Mouse (Mus musculus): ENCODE measurements at regions not wholly inside any gene's neighbourhood (a gene's known extent, or its start where the extent isn't known, plus 50 kb on each side); places are given as distances from the start of the nearest gene placed in this dataset.

- Histone ChIP-seq H3K36me3 (ENCODE audit: control insufficient read depth, insufficient read depth, low read length, poor library complexity, severe bottlenecking) (0 out of 2 replicates have a peak, but pooled peaks cover 2% of the 10 kb centered on the region), H3K27me3 (ENCODE audit: control insufficient read depth, insufficient read depth, low read length, poor library complexity, severe bottlenecking) (no peaks in the 10 kb centered on the region)
- no peak for DNase-seq (ENCODE audit: low read depth, low spot score)
Observed at GRCm38 (mm10) chr11:113049593-113049992, 267.6 kb downstream of the Sox9 start.

DNA sequence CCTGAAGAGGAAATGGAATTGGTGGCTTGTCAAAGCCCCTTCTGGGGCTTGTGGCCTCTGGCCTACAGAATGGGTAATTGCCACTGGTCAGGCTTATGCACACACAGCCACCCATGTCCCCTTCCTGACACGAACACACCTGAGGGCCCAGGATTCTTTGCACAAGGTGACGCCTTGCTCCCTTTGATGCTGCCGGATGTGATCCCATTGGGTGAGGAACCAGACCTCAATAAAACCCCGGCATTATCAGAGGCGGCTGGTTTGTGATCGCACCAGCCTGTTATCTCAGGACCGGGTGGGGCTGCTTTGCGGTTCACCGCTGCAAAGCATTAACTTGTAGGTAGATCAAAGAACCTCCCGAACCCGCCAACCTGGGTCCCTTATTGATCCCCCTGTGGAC, 270.5 kb downstream of the Sox9 start:
- Histone ChIP-seq H3K36me3 (ENCODE audit: control insufficient read depth, insufficient read depth, low read length, poor library complexity, severe bottlenecking) (peaks cover 2% of the 10 kb centered on the region; the same call in 1 of the 2 replicates), H3K27me3 (ENCODE audit: control insufficient read depth, insufficient read depth, low read length, poor library complexity, severe bottlenecking) (no peaks in the 10 kb centered on the region)
- no peak for DNase-seq (ENCODE audit: low read depth, low spot score)

- no peak for DNase-seq (ENCODE audit: low read depth, low spot score)
- H3K27me3 ChIP-seq (ENCODE audit: control insufficient read depth, insufficient read depth, low read length, poor library complexity, severe bottlenecking), result no peaks in the 10 kb centered on the region
- H3K36me3 ChIP-seq (ENCODE audit: control insufficient read depth, insufficient read depth, low read length, poor library complexity, severe bottlenecking), result peaks cover 2% of the 10 kb centered on the region; the same call in 1 of the 2 replicates
Observed at GRCm38 (mm10) chr11:113056042-113056632, 274.1 kb downstream of the Sox9 start.

DNA sequence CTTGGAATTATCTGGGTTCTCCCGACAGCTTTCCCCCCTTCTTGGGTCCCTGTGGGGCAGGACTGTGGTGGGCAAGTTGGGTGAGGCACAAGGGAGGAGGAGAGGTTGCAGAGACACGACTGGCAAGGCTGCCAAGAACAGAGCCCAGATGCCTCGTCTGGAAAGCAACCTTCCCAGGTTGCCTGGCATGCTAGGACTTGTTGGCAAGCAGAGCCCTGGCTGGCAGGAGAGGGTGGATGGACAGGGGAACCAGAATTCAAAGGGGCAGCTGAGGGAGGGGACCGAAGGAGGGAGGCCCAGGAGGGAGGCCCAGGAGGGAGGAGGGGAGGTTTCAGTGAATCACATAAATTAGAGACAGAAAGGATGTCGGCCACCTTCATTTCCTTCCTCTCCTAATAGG, 274.8 kb downstream of the Sox9 start:
- no peak for DNase-seq (ENCODE audit: low read depth, low spot score)
- Histone ChIP-seq H3K27me3 (ENCODE audit: control insufficient read depth, insufficient read depth, low read length, poor library complexity, severe bottlenecking) (no peaks in the 10 kb centered on the region), H3K36me3 (ENCODE audit: control insufficient read depth, insufficient read depth, low read length, poor library complexity, severe bottlenecking) (peaks cover 2% of the 10 kb centered on the region; the same call in 1 of the 2 replicates)

GRCm38 (mm10) chr11:113070365-113070764, 288.3 kb downstream of the Sox9 start:
- Histone ChIP-seq H3K36me3 (ENCODE audit: control insufficient read depth, insufficient read depth, low read length, poor library complexity, severe bottlenecking) (no peaks in the 10 kb centered on the region; the same call in 1 of the 2 replicates), H3K27me3 (ENCODE audit: control insufficient read depth, insufficient read depth, low read length, poor library complexity, severe bottlenecking) (no peaks in the 10 kb centered on the region)
- no peak for DNase-seq (ENCODE audit: low read depth, low spot score)

DNA sequence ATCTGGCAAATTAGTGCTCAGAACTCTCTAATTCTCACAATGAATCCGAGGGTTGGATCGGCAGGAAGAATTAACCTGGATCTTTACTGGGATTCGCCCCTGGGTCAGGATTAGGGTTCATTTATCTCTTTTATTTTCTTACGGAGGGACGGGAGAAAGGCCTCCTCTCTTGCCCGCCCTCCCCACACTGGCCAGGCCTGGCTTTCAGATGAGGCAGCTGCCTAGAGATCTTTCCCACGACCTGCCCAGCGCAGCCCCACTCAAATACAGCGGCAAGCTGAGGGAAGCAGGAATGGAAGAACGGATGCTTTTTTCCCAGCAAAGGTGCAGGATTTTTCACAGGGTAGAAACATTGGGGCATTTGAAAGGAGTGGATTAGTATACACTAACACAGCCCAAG, 289.9 kb downstream of the Sox9 start:
- H3K27me3 ChIP-seq (ENCODE audit: control insufficient read depth, insufficient read depth, low read length, poor library complexity, severe bottlenecking), result no peaks in the 10 kb centered on the region
- DNase-seq (ENCODE audit: low read depth, low spot score), result no peak
- no peaks in the 10 kb centered on the region; the same call in 1 of the 2 replicates for H3K36me3 ChIP-seq (ENCODE audit: control insufficient read depth, insufficient read depth, low read length, poor library complexity, severe bottlenecking)

- no peaks in the 10 kb centered on the region; the same call in 1 of the 2 replicates for H3K36me3 ChIP-seq (ENCODE audit: control insufficient read depth, insufficient read depth, low read length, poor library complexity, severe bottlenecking)
- no peak for DNase-seq (ENCODE audit: low read depth, low spot score)
- H3K27me3 ChIP-seq (ENCODE audit: control insufficient read depth, insufficient read depth, low read length, poor library complexity, severe bottlenecking), result no peaks in the 10 kb centered on the region
Observed at GRCm38 (mm10) chr11:113074328-113074727, 292.3 kb downstream of the Sox9 start.

DNA sequence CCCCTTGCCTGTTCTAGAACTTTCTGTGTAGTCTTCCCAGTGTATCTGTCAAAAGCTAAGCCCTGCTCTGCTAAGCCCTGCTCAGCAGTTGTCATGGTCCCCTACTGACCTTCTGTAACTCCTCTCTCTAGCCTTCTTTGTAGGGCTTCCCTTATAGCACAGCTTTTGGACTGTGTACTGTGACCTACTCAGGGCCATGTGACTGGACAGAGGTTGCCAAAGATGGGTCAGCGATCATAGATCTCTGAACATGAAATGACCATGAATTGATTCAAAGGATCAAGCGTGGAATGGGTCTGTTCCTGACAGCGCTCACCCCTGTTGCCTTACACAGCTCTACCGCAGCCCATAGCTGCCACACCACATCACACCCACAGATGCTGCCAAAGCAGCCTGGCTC, 294.3 kb downstream of the Sox9 start:
- DNase-seq (ENCODE audit: low read depth, low spot score), result no peak
- no peaks in the 10 kb centered on the region for H3K27me3 ChIP-seq (ENCODE audit: control insufficient read depth, insufficient read depth, low read length, poor library complexity, severe bottlenecking)
- H3K36me3 ChIP-seq (ENCODE audit: control insufficient read depth, insufficient read depth, low read length, poor library complexity, severe bottlenecking), result no peaks in the 10 kb centered on the region; the same call in 1 of the 2 replicates

- DNase-seq (ENCODE audit: low read depth, low spot score), result no peak
- H3K27me3 ChIP-seq (ENCODE audit: control insufficient read depth, insufficient read depth, low read length, poor library complexity, severe bottlenecking), result no peaks in the 10 kb centered on the region
- H3K36me3 ChIP-seq (ENCODE audit: control insufficient read depth, insufficient read depth, low read length, poor library complexity, severe bottlenecking), result no peaks in the 10 kb centered on the region; the same call in 1 of the 2 replicates
Observed at GRCm38 (mm10) chr11:113080311-113080710, 298.3 kb downstream of the Sox9 start.

- Histone ChIP-seq H3K36me3 (ENCODE audit: control insufficient read depth, insufficient read depth, low read length, poor library complexity, severe bottlenecking) (no peaks in the 10 kb centered on the region; the same call in 1 of the 2 replicates), H3K27me3 (ENCODE audit: control insufficient read depth, insufficient read depth, low read length, poor library complexity, severe bottlenecking) (no peaks in the 10 kb centered on the region)
- DNase-seq (ENCODE audit: low read depth, low spot score), result no peak
Observed at GRCm38 (mm10) chr11:113084442-113084841, 302.4 kb downstream of the Sox9 start.

DNA sequence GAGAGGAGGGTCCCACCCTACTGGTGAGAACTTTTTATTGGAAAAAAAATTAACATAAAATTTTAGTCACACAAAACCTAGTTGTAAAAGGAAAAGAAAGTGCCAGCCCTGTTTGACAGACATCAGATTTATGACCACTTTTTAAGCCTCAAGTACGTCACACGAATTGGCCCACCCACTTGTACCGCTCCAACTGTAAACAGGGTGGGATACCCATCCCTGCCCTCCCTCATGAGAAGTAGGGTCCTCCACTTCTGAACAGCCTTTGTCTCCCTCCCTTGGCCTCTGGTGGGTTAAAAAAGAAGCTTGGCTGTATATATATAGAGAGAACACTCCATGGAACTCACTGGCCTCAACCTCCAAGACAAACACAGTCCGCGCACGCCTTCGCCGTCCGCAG, 303.5 kb downstream of the Sox9 start:
- H3K36me3 ChIP-seq (ENCODE audit: control insufficient read depth, insufficient read depth, low read length, poor library complexity, severe bottlenecking), result no peaks in the 10 kb centered on the region; the same call in 1 of the 2 replicates
- H3K27me3 ChIP-seq (ENCODE audit: control insufficient read depth, insufficient read depth, low read length, poor library complexity, severe bottlenecking), result no peaks in the 10 kb centered on the region
- no peak for DNase-seq (ENCODE audit: low read depth, low spot score)

- Histone ChIP-seq H3K27me3 (ENCODE audit: control insufficient read depth, insufficient read depth, low read length, poor library complexity, severe bottlenecking) (no peaks in the 10 kb centered on the region), H3K36me3 (ENCODE audit: control insufficient read depth, insufficient read depth, low read length, poor library complexity, severe bottlenecking) (no peaks in the 10 kb centered on the region)
- no peak for DNase-seq (ENCODE audit: low read depth, low spot score)
Observed at GRCm38 (mm10) chr11:113087084-113087483, 305.1 kb downstream of the Sox9 start.

DNA sequence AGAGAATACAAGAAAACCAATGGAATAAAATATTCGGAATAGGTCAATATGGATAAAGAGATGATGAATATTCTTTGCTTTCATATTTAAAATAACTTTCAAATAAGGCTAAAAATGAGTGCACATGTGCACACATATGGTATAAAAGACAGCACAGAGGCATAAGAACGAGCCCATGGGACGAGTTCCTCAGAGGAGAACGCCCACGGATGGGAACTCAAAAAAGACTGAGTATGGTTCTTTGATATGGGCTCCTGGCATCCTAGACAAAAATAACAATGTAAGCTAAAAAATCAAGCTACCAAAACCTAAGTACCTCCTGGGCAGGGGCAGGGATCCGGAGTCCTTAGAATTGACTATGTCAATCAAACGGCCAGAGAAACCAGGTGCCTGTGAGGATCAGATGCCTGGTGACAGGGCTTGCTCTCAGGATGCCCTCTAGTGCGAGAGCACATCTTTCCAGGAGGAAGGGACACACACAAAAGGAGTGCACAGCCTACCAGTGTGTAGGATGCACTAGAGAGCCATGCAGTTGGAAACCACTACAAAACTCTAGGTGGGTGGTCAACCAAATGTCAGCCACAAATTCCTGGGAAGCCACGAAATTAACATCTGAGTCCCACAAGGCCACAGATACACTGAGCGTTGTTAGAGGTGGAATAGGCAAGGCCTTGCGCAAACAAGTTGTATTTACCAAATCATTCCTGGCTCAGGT, 307.8 kb downstream of the Sox9 start:
- H3K36me3 ChIP-seq (ENCODE audit: control insufficient read depth, insufficient read depth, low read length, poor library complexity, severe bottlenecking), result no peaks in the 10 kb centered on the region
- no peak for DNase-seq (ENCODE audit: low read depth, low spot score)
- no peaks in the 10 kb centered on the region for H3K27me3 ChIP-seq (ENCODE audit: control insufficient read depth, insufficient read depth, low read length, poor library complexity, severe bottlenecking)

GRCm38 (mm10) chr11:113091901-113092568, 310.0 kb downstream of the Sox9 start:
- DNase-seq (ENCODE audit: low read depth, low spot score), result no peak
- Histone ChIP-seq H3K36me3 (ENCODE audit: control insufficient read depth, insufficient read depth, low read length, poor library complexity, severe bottlenecking) (no peaks in the 10 kb centered on the region), H3K27me3 (ENCODE audit: control insufficient read depth, insufficient read depth, low read length, poor library complexity, severe bottlenecking) (no peaks in the 10 kb centered on the region)

- Histone ChIP-seq H3K27me3 (ENCODE audit: control insufficient read depth, insufficient read depth, low read length, poor library complexity, severe bottlenecking) (no peaks in the 10 kb centered on the region), H3K36me3 (ENCODE audit: control insufficient read depth, insufficient read depth, low read length, poor library complexity, severe bottlenecking) (no peaks in the 10 kb centered on the region)
- DNase-seq (ENCODE audit: low read depth, low spot score), result no peak
Observed at GRCm38 (mm10) chr11:113093895-113094445, 311.9 kb downstream of the Sox9 start.
